Mouse (Mus musculus): Measurements from ENCODE around the gene Gpr182. TPM values are rescaled to one million over a fixed set of nuclear protein-coding genes. Genes with fewer than 3 reads are reported as not detected.
A peak's percentile ranks its signal among the peaks of the same experiment; 100 is the strongest.
"Not testable (repeated sequence)": the region's sequence is repeated elsewhere in the genome, so short reads cannot be mapped to it uniquely, and the experiment has no call there.

Gene Gpr182
- polyA plus RNA-seq (2015; fragmentation: Nextera tagmentation; extraction: Ambion mirVana): 0.90 and 1.2 TPM in 2 replicates

- H3K4me3 ChIP-seq: no peak within 1 kb of the TSS
- 45% methylated on average over 8 of the region's 8 CpGs for WGBS
- peak within 1 kb of the TSS; percentile 41; the same call in 1 of the 2 replicates for H3K4me2 ChIP-seq
- peaks cover 11% of the 10 kb centered on the region for H3K4me1 ChIP-seq
- no peak for ATAC-seq (ENCODE audit: insufficient number of reproducible peaks, insufficient read depth, low FRiP score, low TSS enrichment, low read depth)
- H3K27ac ChIP-seq: no peak within 1 kb of the TSS
- no peaks in the 10 kb centered on the region for H3K27me3 ChIP-seq
- peaks cover 16% of the 10 kb centered on the region for H3K36me3 ChIP-seq
- H3K9ac ChIP-seq: no peak within 1 kb of the TSS
- H3K9me3 ChIP-seq: no peaks in the 10 kb centered on the region
Observed at GRCm38 (mm10) chr10:127751548-127751947, at the start of gene Gpr182. Gene Gpr182 (minus strand): TSS chr10:127751732.

DNA sequence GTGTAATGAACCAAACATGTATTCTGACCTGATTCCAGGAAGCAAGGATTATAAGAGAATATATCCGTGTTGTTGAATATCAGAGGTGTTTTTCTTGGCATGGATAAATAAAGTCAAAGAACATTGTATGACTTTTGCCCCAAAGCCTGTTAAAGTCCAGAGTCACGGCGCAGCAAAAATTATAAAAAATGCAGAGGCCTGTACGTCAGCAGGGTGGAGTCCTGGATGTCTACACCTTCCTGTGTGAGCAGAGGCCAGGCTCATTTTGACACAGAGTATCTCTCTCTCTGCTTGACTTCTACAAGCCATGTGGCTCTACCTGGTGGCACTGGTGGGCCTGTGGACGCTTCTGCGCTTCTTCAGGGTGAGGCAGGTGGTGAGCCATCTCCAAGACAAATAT is 49.4 kb upstream of the Gpr182 start, which contains the start of gene Rdh16:
TSS of gene Rdh16 (plus strand) at position 262 of the 400 bp plus-strand sequence.
- Histone ChIP-seq H3K36me3 (no peaks in the 10 kb centered on the region), H3K9me3 (no peaks in the 10 kb centered on the region), H3K9ac (no peak within 1 kb of the TSS), H3K4me3 (no peak within 1 kb of the TSS), H3K27me3 (no peaks in the 10 kb centered on the region), H3K4me1 (no peaks in the 10 kb centered on the region), H3K4me2 (no peak within 1 kb of the TSS), H3K27ac (no peak within 1 kb of the TSS)
- 83% methylated on average over 6 of the region's 6 CpGs for WGBS
- no peak for ATAC-seq (ENCODE audit: insufficient number of reproducible peaks, insufficient read depth, low FRiP score, low TSS enrichment, low read depth)

DNA sequence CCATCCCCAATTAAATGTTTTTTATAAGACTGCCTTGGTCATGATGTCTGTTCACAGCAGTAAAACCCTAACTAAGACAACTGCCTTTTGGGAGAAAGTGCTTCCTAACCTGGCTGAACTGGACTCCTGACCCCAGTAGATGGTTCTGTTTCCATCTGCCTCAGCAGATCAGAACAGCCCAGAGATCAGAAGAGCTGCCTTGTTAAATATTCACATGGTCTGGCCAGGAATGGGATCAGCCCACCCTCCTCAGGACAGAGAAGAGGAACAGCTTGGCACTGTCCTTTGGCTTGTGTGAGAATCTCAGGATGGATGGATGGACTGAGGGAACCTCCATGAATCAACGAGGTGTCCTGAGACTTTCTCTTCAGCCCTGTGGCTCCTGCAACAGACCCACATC is 47.8 kb upstream of the Gpr182 start:
- no peaks in the 10 kb centered on the region for H3K4me1 ChIP-seq
- no peaks in the 10 kb centered on the region for H3K27me3 ChIP-seq
- H3K27ac ChIP-seq: no peak overlapping the region
- H3K36me3 ChIP-seq: no peaks in the 10 kb centered on the region
- H3K4me2 ChIP-seq: no peak overlapping the region
- H3K9ac ChIP-seq: no peak overlapping the region
- no peaks in the 10 kb centered on the region for H3K9me3 ChIP-seq
- 74% methylated on average over 1 of the region's 1 CpGs for WGBS
- no peak for ATAC-seq (ENCODE audit: insufficient number of reproducible peaks, insufficient read depth, low FRiP score, low TSS enrichment, low read depth)
- H3K4me3 ChIP-seq: no peak overlapping the region

GRCm38 (mm10) chr10:127785411-127785810 is 33.9 kb upstream of the Gpr182 start:
- H3K4me1 ChIP-seq; H3K4me3 ChIP-seq; H3K9me3 ChIP-seq; H3K27me3 ChIP-seq; H3K36me3 ChIP-seq; ATAC-seq (ENCODE audit: insufficient number of reproducible peaks, insufficient read depth, low FRiP score, low TSS enrichment, low read depth); H3K9ac ChIP-seq; H3K27ac ChIP-seq; H3K4me2 ChIP-seq: not testable (repeated sequence)
- WGBS: 84% methylated on average over 1 of the region's 1 CpGs

DNA sequence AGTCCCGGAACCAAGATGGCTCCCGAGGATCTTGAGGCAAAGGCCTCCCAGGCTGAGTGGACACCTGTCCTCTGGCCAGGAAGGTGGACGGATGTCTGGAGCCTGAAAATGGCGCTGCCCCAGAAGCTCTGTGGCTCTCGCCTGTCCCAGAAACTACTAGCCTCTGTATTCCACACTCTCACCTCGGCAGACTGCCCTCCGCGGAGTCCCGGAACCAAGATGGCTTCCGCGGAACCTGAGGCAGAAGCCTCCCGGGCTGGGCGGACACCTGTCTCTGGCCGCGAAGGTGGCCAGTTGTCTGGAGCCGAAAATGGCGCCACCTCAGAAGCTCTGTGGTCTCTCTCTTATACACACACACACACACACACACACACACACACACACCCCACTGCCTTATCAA is 30.8 kb upstream of the Gpr182 start:
- not testable (repeated sequence) for ATAC-seq (ENCODE audit: insufficient number of reproducible peaks, insufficient read depth, low FRiP score, low TSS enrichment, low read depth); H3K4me3 ChIP-seq

DNA sequence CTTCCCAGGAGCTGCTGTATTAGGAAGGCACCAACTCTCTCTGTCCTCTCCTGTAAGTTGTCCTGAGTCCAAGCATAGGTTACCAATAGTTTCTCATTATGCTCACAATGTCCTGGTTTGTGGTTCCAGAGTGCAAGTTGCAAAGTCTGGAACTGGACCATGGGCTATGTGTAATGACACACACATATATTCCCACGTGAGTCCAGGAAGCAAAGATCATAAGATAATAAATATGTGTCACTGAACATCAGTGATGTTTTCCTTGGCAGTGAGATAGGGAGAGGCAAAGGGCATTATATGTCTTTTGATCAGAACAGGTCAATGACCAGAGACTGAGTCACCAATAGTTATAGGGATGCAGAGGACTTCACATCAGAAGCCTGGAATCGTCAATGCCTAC is 24.5 kb upstream of the Gpr182 start, which contains the start of gene Rdh9:
TSS of gene Rdh9 (plus strand) at position 376 of the 400 bp plus-strand sequence.
- Histone ChIP-seq H3K27me3 (no peaks in the 10 kb centered on the region), H3K4me1 (no peaks in the 10 kb centered on the region), H3K4me2 (no peak within 1 kb of the TSS), H3K4me3 (no peak within 1 kb of the TSS), H3K27ac (no peak within 1 kb of the TSS), H3K36me3 (no peaks in the 10 kb centered on the region), H3K9ac (no peak within 1 kb of the TSS), H3K9me3 (no peaks in the 10 kb centered on the region)
- no peak for ATAC-seq (ENCODE audit: insufficient number of reproducible peaks, insufficient read depth, low FRiP score, low TSS enrichment, low read depth)
- WGBS: 81% methylated on average over 2 of the region's 2 CpGs

More for the DNA sequence above, 30.8 kb upstream of the Gpr182 start:
- not testable (repeated sequence) for H3K4me1 ChIP-seq, H3K27me3 ChIP-seq, H3K36me3 ChIP-seq, H3K9me3 ChIP-seq, H3K9ac ChIP-seq, H3K27ac ChIP-seq, H3K4me2 ChIP-seq
- WGBS: 93% methylated on average over 17 of the region's 17 CpGs

DNA sequence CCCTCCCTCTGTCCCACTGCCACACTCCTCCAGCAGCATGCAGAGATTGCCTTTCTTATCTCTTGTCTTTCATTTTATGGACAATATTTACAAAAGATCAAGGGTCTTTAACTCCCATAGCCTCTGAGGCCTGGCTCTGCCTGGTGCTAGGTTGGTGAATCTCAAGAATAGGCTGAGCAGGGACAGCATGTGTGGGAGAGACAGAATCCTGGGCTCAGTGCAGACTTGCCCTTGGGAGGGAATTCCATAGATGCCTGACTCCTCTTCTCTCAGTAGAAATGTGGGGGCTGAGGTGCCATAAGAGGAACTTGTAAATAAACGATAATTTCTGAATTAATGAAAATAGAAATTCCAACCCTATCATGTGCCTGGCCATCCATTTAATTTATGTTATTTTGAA is 15.0 kb upstream of the Gpr182 start:
- no peak overlapping the region for H3K27ac ChIP-seq
- H3K36me3 ChIP-seq: no peaks in the 10 kb centered on the region
- H3K27me3 ChIP-seq: no peaks in the 10 kb centered on the region
- no peak overlapping the region for H3K4me2 ChIP-seq
- H3K9ac ChIP-seq: no peak overlapping the region
- 72% methylated on average over 1 of the region's 1 CpGs for WGBS
- no peak for ATAC-seq (ENCODE audit: insufficient number of reproducible peaks, insufficient read depth, low FRiP score, low TSS enrichment, low read depth)
- no peak overlapping the region for H3K4me3 ChIP-seq
- no peaks in the 10 kb centered on the region for H3K4me1 ChIP-seq
- no peaks in the 10 kb centered on the region for H3K9me3 ChIP-seq

- no peak overlapping the region for H3K9ac ChIP-seq
- H3K4me2 ChIP-seq: no peak overlapping the region
- H3K27me3 ChIP-seq: no peaks in the 10 kb centered on the region
- no peaks in the 10 kb centered on the region for H3K4me1 ChIP-seq
- no peaks in the 10 kb centered on the region for H3K9me3 ChIP-seq
- WGBS: 61% methylated on average over 12 of the region's 12 CpGs
- H3K27ac ChIP-seq: no peak overlapping the region
- ATAC-seq (ENCODE audit: insufficient number of reproducible peaks, insufficient read depth, low FRiP score, low TSS enrichment, low read depth): no peak
- H3K4me3 ChIP-seq: no peak overlapping the region
- no peaks in the 10 kb centered on the region for H3K36me3 ChIP-seq
Observed at GRCm38 (mm10) chr10:127763914-127764680, 12.6 kb upstream of the Gpr182 start.

- not testable (repeated sequence) for ATAC-seq (ENCODE audit: insufficient number of reproducible peaks, insufficient read depth, low FRiP score, low TSS enrichment, low read depth); H3K27me3 ChIP-seq; H3K9me3 ChIP-seq; H3K27ac ChIP-seq; H3K4me1 ChIP-seq; H3K9ac ChIP-seq; H3K4me2 ChIP-seq; H3K36me3 ChIP-seq; H3K4me3 ChIP-seq
- WGBS: 91% methylated on average over 10 of the region's 10 CpGs
Observed at GRCm38 (mm10) chr10:127762926-127763325, 11.4 kb upstream of the Gpr182 start.

DNA sequence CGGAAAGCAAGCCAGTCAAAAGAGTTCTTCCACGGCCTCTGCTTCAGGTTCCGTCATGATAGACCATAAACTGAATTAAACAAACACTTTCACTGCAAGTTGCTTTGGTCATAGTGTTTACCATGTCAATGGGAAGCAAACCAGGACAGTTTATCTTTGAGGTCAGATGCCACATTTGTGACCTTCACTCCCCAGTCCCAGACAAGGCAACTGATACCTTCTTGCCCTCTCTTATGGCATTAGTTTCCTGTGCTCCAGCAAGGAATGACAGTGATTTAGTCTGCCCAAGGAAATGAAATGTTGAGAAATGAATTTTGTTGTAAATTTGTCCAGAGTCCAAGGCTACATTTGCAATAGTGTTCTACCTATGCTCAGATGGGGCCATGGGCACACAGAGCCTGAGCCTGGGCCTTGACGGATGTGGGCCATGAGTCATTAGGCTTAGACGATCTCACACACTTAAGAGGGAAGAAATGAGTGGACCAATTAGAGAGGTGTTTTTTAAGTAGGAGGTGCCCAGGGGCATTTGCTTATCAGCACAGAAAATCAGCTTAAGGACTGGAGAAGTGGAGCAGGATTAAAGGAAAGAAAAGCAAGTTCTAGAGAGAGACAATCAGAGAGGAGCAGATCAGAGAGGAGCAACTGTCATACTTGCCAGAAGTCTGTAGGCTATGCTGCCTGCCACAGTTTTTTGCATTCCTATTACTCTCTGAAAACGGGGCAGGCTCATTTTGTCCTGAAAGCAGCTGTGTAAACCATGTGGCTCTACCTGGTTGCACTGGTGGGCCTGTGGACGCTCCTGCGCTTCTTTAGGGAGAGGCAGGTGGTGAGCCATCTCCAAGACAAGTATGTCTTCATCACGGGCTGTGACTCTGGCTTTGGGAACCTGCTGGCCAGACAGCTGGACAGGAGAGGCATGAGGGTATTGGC is 7.9 kb upstream of the Gpr182 start, which contains the start of the genes Rdh1 and Rdh16f1:
TSS of gene Rdh1 (plus strand) at position 541 of the 930 bp plus-strand sequence.
TSS of gene Rdh16f1 (plus strand) at position 607 of the 930 bp plus-strand sequence.
- WGBS: 64% methylated on average over 9 of the region's 9 CpGs
- H3K27me3 ChIP-seq: no peaks in the 10 kb centered on the region

GRCm38 (mm10) chr10:127755770-127756468 is 4.4 kb upstream of the Gpr182 start:
- Histone ChIP-seq H3K36me3 (no peaks in the 10 kb centered on the region), H3K27ac (no peak overlapping the region), H3K9me3 (no peaks in the 10 kb centered on the region), H3K4me1 (no peaks in the 10 kb centered on the region), H3K27me3 (no peaks in the 10 kb centered on the region), H3K4me3 (peak overlapping the region; percentile 10; the same call in 1 of the 2 replicates), H3K4me2 (peak overlapping the region; percentile 51), H3K9ac (peak overlapping the region; percentile 27; the same call in 1 of the 2 replicates)
- WGBS: 41% methylated on average over 18 of the region's 18 CpGs
- no peak for ATAC-seq (ENCODE audit: insufficient number of reproducible peaks, insufficient read depth, low FRiP score, low TSS enrichment, low read depth)

More for the DNA sequence above, 7.9 kb upstream of the Gpr182 start, which contains the start of the genes Rdh1 and Rdh16f1:
- Histone ChIP-seq H3K4me3 (no peak within 1 kb of the TSS), H3K4me2 (no peak within 1 kb of the TSS), H3K27ac (no peak within 1 kb of the TSS), H3K9me3 (no peaks in the 10 kb centered on the region), H3K9ac (no peak within 1 kb of the TSS), H3K36me3 (no peaks in the 10 kb centered on the region), H3K4me1 (no peaks in the 10 kb centered on the region)
- ATAC-seq (ENCODE audit: insufficient number of reproducible peaks, insufficient read depth, low FRiP score, low TSS enrichment, low read depth): no peak

All from embryonic facial prominence, embryonic 13.5 days (tissue).